Comparison of ENCODE assay signal across 27 mouse cellular contexts in genomic region chr14:79473384-79473783, GRCm38 (mm10). TPM values are rescaled to one million over a fixed set of nuclear protein-coding genes. Genes with fewer than 3 reads are reported as not detected.
"Had no signal": no experiment of that assay in that cellular context is flagged by ENCODE, and none has a peak within 500 bp of the region (broad histone marks: within the 10 kb centered on the region; RNA-seq: fewer than 3 reads in every experiment).

No protein-coding gene starts in this region.

- DNase-seq: cerebellum, adult 8-10 months; cerebellum, adult 9-10 months; cerebellum, adult 9-11 months; cerebellum, postnatal 10 days; cerebellum, postnatal 14 days; cerebellum, postnatal 25 days; cerebellum, postnatal 36 days; embryo, embryonic 11 days; forebrain, postnatal 0 days; gastrocnemius, adult 2 months; gastrocnemius, postnatal 10 days; gastrocnemius, postnatal 14 days; gastrocnemius, postnatal 25 days; gastrocnemius, postnatal 36 days; heart, adult 18-20 months had no signal

- H3K4me2 ChIP-seq: embryonic facial prominence, embryonic 12.5 days; embryonic facial prominence, embryonic 13.5 days; embryonic facial prominence, embryonic 15.5 days; forebrain, embryonic 12.5 days; forebrain, embryonic 13.5 days; forebrain, embryonic 15.5 days had no signal

- H3K27me3 ChIP-seq: embryonic facial prominence, embryonic 12.5 days; embryonic facial prominence, embryonic 13.5 days; embryonic facial prominence, embryonic 15.5 days; forebrain, embryonic 12.5 days; forebrain, embryonic 13.5 days; forebrain, embryonic 15.5 days had no signal

- H3K9me3 ChIP-seq: embryonic facial prominence, embryonic 10.5 days; embryonic facial prominence, embryonic 12.5 days; embryonic facial prominence, embryonic 13.5 days; embryonic facial prominence, embryonic 15.5 days; forebrain, embryonic 10.5 days; forebrain, embryonic 12.5 days; forebrain, embryonic 13.5 days; forebrain, embryonic 15.5 days had no signal

- H3K27ac ChIP-seq: embryonic facial prominence, embryonic 10.5 days; embryonic facial prominence, embryonic 12.5 days; embryonic facial prominence, embryonic 13.5 days; embryonic facial prominence, embryonic 15.5 days; forebrain, embryonic 10.5 days; forebrain, embryonic 12.5 days; forebrain, embryonic 13.5 days; forebrain, embryonic 15.5 days; gastrocnemius, adult 2 months had no signal

- H3K4me1 ChIP-seq: embryonic facial prominence, embryonic 10.5 days; embryonic facial prominence, embryonic 12.5 days; embryonic facial prominence, embryonic 13.5 days; embryonic facial prominence, embryonic 15.5 days; forebrain, embryonic 10.5 days; forebrain, embryonic 12.5 days had no signal

- ATAC-seq: forebrain, embryonic 13.5 days; forebrain, embryonic 14.5 days; forebrain, embryonic 15.5 days; forebrain, embryonic 16.5 days; forebrain, postnatal 0 days had no signal

- H3K4me3 ChIP-seq: embryonic facial prominence, embryonic 10.5 days; embryonic facial prominence, embryonic 12.5 days; embryonic facial prominence, embryonic 13.5 days; embryonic facial prominence, embryonic 15.5 days; erythroblast, embryonic 14.5 days; forebrain, embryonic 10.5 days; forebrain, embryonic 12.5 days; forebrain, embryonic 13.5 days; forebrain, embryonic 15.5 days; gastrocnemius, adult 2 months had no signal

- H3K9ac ChIP-seq: embryonic facial prominence, embryonic 12.5 days; embryonic facial prominence, embryonic 13.5 days; embryonic facial prominence, embryonic 15.5 days; forebrain, embryonic 12.5 days; forebrain, embryonic 13.5 days; forebrain, embryonic 15.5 days; forebrain, postnatal 0 days had no signal

RNA-seq across cellular contexts. Expression of gene Kbtbd6, which starts 21.7 kb away (rescaled TPM):
- total RNA-seq: gastrocnemius, adult 8-10 months; gastrocnemius, postnatal 25 days had no signal
